Mouse (Mus musculus) stomach, embryonic 14.5 days (tissue): ENCODE results near the gene Tbc1d22a. TPM values are rescaled to one million over a fixed set of nuclear protein-coding genes. Genes with fewer than 3 reads are reported as not detected.

Experiments
- ATAC-seq: fragments of 200-750 bp; cut with Nextera tagmentation; 2 replicates; pipeline ENCODE4 v1.8.0; 2017; ENCODE audit warnings: low read depth, moderate TSS enrichment; ENCODE audit not compliant: insufficient number of reproducible peaks, insufficient read depth, low FRiP score
- H3K27ac ChIP-seq: fragments of 300-500 bp; sonication (generic); 2 replicates; pipeline ENCODE4 v1.5.1; 2014; ENCODE audit warnings: mild to moderate bottlenecking, low read length, moderate library complexity, mixed read lengths
- H3K27me3 ChIP-seq: fragments of 300-500 bp; sonication (generic); 2 replicates; pipeline ENCODE4 v1.6.1; 2014; ENCODE audit warnings: low read length, control low read depth, mixed read lengths; ENCODE audit not compliant: control insufficient read depth, insufficient read depth
- H3K36me3 ChIP-seq: fragments of 300-500 bp; sonication (generic); 2 replicates; pipeline ENCODE4 v1.6.1; 2014; ENCODE audit warnings: mild to moderate bottlenecking, control low read depth, low read length, moderate library complexity, mixed read lengths; ENCODE audit not compliant: control insufficient read depth, insufficient read depth
- H3K4me1 ChIP-seq: fragments of 300-500 bp; sonication (generic); 2 replicates; pipeline ENCODE4 v1.6.1; 2014; ENCODE audit warnings: low read length, control low read depth, mixed read lengths; ENCODE audit not compliant: control insufficient read depth, insufficient read depth
- H3K4me2 ChIP-seq: fragments of 300-500 bp; sonication (generic); replicated peaks from 2 replicates; pipeline ENCODE4 v1.6.1; 2014; ENCODE audit warnings: low read depth, low read length, control low read depth
- H3K4me3 ChIP-seq: fragments of 300-500 bp; sonication (generic); 2 replicates; pipeline ENCODE4 v1.5.1; 2014; ENCODE audit warnings: low read depth, low read length, control low read depth
- H3K9ac ChIP-seq: fragments of 300-500 bp; sonication (generic); replicated peaks from 2 replicates; pipeline ENCODE4 v1.6.1; 2014; ENCODE audit warnings: low read depth, mild to moderate bottlenecking, control low read depth, low read length, moderate library complexity, mixed read lengths
- H3K9me3 ChIP-seq: fragments of 300-500 bp; sonication (generic); 2 replicates; pipeline ENCODE4 v1.6.1; 2016; ENCODE audit warnings: low read depth, low read length, control low read depth; ENCODE audit not compliant: control insufficient read depth
- WGBS: fragments of 180-500 bp; shearing (Covaris S2); extraction: QIAGEN DNeasy Blood & Tissue Kit; methylation state at CpG from one replicate; pipeline ENCODE4 v1.1.7; 2014; 5-methylcytosine and 5-hydroxymethylcytosine counted together
- polyA plus RNA-seq: library from polyadenylated mRNA; unstranded; fragments of >200 nt; fragmentation: Nextera tagmentation; extraction: Ambion mirVana; gene quantifications from 2 replicates; pipeline ENCODE4 v1.2.1, GENCODE M21; 2014

The Tbc1d22a gene
- polyA plus RNA-seq, 1 experiment from 2014 or later = 9.3 TPM

- H3K36me3 ChIP-seq = no peaks in the 10 kb centered on the region
- H3K9me3 ChIP-seq = no peaks in the 10 kb centered on the region
- H3K4me1 ChIP-seq = no peaks in the 10 kb centered on the region
- WGBS = 79% methylated on average over 4 of the region's 4 CpGs
- no peak overlapping the region for H3K27ac ChIP-seq
- H3K9ac ChIP-seq = no peak overlapping the region
- no peaks in the 10 kb centered on the region for H3K27me3 ChIP-seq
- no peak overlapping the region for H3K4me2 ChIP-seq
- H3K4me3 ChIP-seq = no peak overlapping the region
- ATAC-seq = no peak
Measured at GRCm38 (mm10) chr15:86259233-86259632, 45.0 kb downstream of the Tbc1d22a start.

GRCm38 (mm10) chr15:86260111-86260510 lies 45.9 kb downstream of the Tbc1d22a start:
- Histone ChIP-seq H3K9ac (no peak overlapping the region), H3K36me3 (no peaks in the 10 kb centered on the region), H3K27ac (no peak overlapping the region), H3K9me3 (no peaks in the 10 kb centered on the region), H3K4me3 (no peak overlapping the region), H3K27me3 (no peaks in the 10 kb centered on the region), H3K4me1 (no peaks in the 10 kb centered on the region), H3K4me2 (no peak overlapping the region)
- no peak for ATAC-seq
- 91% methylated on average over 4 of the region's 4 CpGs for WGBS

- Histone ChIP-seq H3K4me2 (no peak overlapping the region), H3K27ac (no peak overlapping the region), H3K27me3 (no peaks in the 10 kb centered on the region), H3K4me3 (no peak overlapping the region), H3K36me3 (no peaks in the 10 kb centered on the region), H3K9me3 (no peaks in the 10 kb centered on the region), H3K4me1 (no peaks in the 10 kb centered on the region), H3K9ac (no peak overlapping the region)
- WGBS = 71% methylated on average over 3 of the region's 3 CpGs
- no peak for ATAC-seq
Measured at GRCm38 (mm10) chr15:86264389-86264788, 50.1 kb downstream of the Tbc1d22a start.

DNA sequence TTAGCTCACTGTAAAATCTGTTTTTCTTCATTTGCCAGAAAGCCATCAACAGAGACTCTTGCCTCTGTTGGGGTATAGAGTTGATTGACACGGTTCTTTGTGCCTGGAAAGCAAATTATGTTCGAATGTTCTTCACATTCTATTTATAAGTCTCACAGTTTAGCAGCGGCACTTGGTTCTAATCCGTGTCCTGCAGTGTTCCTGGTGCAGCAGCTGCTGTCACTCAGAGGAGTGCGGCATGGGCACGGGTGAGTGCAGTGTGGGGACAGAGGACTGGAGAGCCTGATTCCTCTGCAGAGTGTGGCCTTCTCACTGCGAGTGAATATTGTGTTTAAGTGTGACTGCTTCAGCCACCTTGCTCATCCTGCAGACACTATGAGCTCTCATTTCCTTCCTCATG lies 50.5 kb downstream of the Tbc1d22a start:
- 74% methylated on average over 7 of the region's 7 CpGs for WGBS
- no peak for ATAC-seq
- H3K4me1 ChIP-seq = no peaks in the 10 kb centered on the region
- no peak overlapping the region for H3K27ac ChIP-seq
- no peaks in the 10 kb centered on the region for H3K9me3 ChIP-seq
- H3K27me3 ChIP-seq = no peaks in the 10 kb centered on the region
- no peak overlapping the region for H3K4me2 ChIP-seq
- no peak overlapping the region for H3K4me3 ChIP-seq
- H3K36me3 ChIP-seq = no peaks in the 10 kb centered on the region
- H3K9ac ChIP-seq = no peak overlapping the region

DNA sequence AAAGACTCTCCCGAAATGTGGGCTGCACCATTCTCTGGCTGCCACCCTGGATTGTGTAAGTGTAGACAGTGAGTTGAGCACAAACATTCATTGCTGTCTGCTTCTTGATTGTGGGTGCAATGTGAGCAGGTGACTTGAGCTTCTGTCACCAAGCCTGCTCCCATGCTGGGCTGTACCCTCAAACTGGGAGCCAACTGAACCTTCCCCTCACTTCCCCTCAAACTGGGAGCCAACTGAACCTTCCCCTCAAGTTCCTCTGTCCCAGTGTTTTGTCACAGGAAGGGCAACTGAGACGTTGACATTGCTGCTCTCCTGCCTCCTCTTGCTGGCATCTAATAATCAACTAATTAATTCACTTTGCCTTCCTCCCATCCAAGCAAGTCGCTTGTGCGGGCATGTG lies 52.7 kb downstream of the Tbc1d22a start:
- no peak overlapping the region for H3K4me2 ChIP-seq
- no peaks in the 10 kb centered on the region for H3K4me1 ChIP-seq
- no peak overlapping the region for H3K4me3 ChIP-seq
- ATAC-seq = no peak
- H3K27ac ChIP-seq = no peak overlapping the region
- H3K27me3 ChIP-seq = no peaks in the 10 kb centered on the region
- WGBS = 80% methylated on average over 4 of the region's 4 CpGs
- H3K36me3 ChIP-seq = no peaks in the 10 kb centered on the region
- no peak overlapping the region for H3K9ac ChIP-seq
- no peaks in the 10 kb centered on the region for H3K9me3 ChIP-seq

DNA sequence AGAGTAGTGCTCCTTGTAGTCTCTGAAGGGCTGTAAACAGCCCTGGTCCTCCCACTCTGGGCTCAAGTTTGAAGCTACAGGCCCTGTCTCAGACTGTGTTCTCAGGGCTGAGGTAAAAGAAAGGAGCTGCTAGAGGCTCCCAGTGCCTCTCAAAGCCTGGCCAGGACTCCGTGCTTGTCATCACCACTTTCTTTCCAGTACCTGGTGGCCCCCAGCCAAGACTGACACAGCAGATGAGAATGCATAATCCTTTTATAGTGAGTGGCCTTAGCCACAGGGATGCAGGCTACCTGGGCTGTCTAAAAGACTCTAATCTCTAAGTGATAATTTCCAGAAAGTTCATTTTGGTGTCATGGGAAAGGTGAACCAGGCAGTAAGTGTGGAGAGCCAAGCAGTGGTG lies 54.3 kb downstream of the Tbc1d22a start:
- Histone ChIP-seq H3K9ac (no peak overlapping the region), H3K27ac (no peak overlapping the region), H3K27me3 (no peaks in the 10 kb centered on the region), H3K9me3 (no peaks in the 10 kb centered on the region), H3K36me3 (no peaks in the 10 kb centered on the region), H3K4me2 (no peak overlapping the region), H3K4me3 (no peak overlapping the region), H3K4me1 (no peaks in the 10 kb centered on the region)
- ATAC-seq = no peak
- 87% methylated on average over 1 of the region's 1 CpGs for WGBS

DNA sequence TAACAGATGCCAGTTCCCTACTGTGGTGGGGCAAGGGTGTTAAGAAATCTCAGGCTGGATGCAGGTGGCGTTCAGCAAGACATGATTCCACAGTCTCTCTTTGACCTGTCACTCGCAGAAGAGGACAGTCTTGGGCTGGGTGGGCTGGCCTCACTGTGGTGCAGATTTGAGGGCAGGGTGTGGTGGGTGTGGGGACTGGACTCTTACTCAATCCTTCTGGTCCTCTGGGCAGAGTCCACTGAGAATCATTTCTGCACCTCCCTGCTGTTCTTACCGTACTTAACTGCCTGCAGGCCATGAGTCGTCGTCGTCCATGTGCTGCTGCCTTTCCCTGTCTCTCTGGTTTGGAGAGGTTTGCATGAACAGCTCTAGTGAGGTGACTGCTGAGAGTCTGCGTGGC lies 61.5 kb downstream of the Tbc1d22a start:
- Histone ChIP-seq H3K27me3 (no peaks in the 10 kb centered on the region), H3K27ac (no peak overlapping the region), H3K9me3 (no peaks in the 10 kb centered on the region), H3K4me2 (no peak overlapping the region), H3K4me1 (peaks cover 19% of the 10 kb centered on the region), H3K36me3 (no peaks in the 10 kb centered on the region), H3K9ac (no peak overlapping the region), H3K4me3 (no peak overlapping the region)
- WGBS = 89% methylated on average over 7 of the region's 7 CpGs
- ATAC-seq = no peak

GRCm38 (mm10) chr15:86276538-86277264 lies 62.4 kb downstream of the Tbc1d22a start:
- no peak overlapping the region for H3K27ac ChIP-seq
- no peak for ATAC-seq
- H3K9ac ChIP-seq = no peak overlapping the region
- H3K27me3 ChIP-seq = no peaks in the 10 kb centered on the region
- H3K9me3 ChIP-seq = no peaks in the 10 kb centered on the region
- H3K4me2 ChIP-seq = no peak overlapping the region
- WGBS = 70% methylated on average over 11 of the region's 11 CpGs
- no peak overlapping the region for H3K4me3 ChIP-seq
- H3K36me3 ChIP-seq = no peaks in the 10 kb centered on the region
- peaks cover 19% of the 10 kb centered on the region for H3K4me1 ChIP-seq

DNA sequence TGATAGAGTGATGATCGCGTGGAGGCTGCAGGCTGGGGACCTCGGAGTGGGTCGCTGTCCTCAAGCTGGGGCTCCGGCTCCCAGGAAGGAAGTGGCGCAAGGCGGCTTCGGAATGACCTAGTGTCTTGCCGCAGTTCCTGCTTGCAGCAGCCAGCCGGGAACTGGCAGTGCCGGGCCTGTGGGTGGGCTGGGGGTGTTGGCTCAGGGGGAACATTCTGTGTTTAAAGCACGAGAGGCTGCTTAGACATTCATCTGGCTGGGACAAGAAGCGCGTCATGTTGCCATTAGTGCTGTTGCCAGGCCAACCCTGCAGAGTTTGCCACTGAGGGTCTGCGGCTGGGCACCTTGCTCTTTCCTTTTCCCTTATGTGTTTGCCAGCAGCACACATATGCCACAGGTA lies 63.2 kb downstream of the Tbc1d22a start:
- H3K27ac ChIP-seq = no peak overlapping the region
- no peak overlapping the region for H3K4me3 ChIP-seq
- ATAC-seq = no peak
- H3K4me1 ChIP-seq = peaks cover 19% of the 10 kb centered on the region
- H3K9ac ChIP-seq = no peak overlapping the region
- H3K27me3 ChIP-seq = no peaks in the 10 kb centered on the region
- H3K36me3 ChIP-seq = no peaks in the 10 kb centered on the region
- WGBS = 38% methylated on average over 15 of the region's 15 CpGs
- H3K4me2 ChIP-seq = no peak overlapping the region
- no peaks in the 10 kb centered on the region for H3K9me3 ChIP-seq
